Comparison of ENCODE assay signal across 29 mouse cellular contexts in the genomic region with DNA sequence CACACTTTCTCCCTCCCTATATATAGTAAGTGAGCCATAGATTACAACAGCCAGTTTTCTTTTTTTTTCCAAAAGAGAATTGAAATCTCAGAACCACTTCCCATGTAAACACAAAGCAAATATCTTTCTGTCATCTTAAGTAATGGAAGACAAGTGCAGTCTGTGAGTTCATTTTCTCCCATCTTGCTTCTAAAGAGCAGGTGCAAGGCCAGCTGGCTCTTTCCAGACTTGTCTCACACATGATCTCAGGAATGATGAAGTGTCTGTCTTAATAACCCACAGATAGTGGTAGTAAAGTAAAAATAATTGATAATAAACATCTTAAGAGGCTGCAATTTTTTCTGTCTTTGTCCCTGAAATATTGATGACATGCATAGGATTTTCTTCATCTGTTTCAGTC.
A peak's percentile ranks its signal among the peaks of the same experiment; 100 is the strongest.
DNase-seq lines count a peak whose midpoint lies in the region; ATAC-seq lines count a peak whose summit lies in the region.
"Had no signal": no experiment of that assay in that cellular context is flagged by ENCODE, and none has a peak within 500 bp of the region (broad histone marks: within the 10 kb centered on the region; RNA-seq: fewer than 3 reads in every experiment).

No protein-coding gene starts in this region.

- H3K9me3 ChIP-seq in forebrain, embryonic 14.5 days (replicated peaks; ENCODE audit: control insufficient read depth, low read length) = no peaks in the 10 kb centered on the region
- H3K9me3 ChIP-seq in forebrain, embryonic 11.5 days (ENCODE audit: control insufficient read depth, low read length) = no peaks in the 10 kb centered on the region
- no peaks in the 10 kb centered on the region for H3K9me3 ChIP-seq in forebrain, embryonic 16.5 days (ENCODE audit: control insufficient read depth, low read length)
- H3K9me3 ChIP-seq: embryonic facial prominence, embryonic 12.5 days; embryonic facial prominence, embryonic 15.5 days; G1E; heart, embryonic 10.5 days; heart, embryonic 13.5 days had no signal

- H3K27me3 ChIP-seq in forebrain, embryonic 14.5 days (replicated peaks; ENCODE audit: control insufficient read depth, insufficient read depth, low read length) = no peaks in the 10 kb centered on the region
- no peaks in the 10 kb centered on the region for H3K27me3 ChIP-seq in forebrain, embryonic 11.5 days (ENCODE audit: control insufficient read depth, insufficient read depth, low read length)
- H3K27me3 ChIP-seq in forebrain, embryonic 16.5 days (replicated peaks; ENCODE audit: control insufficient read depth, insufficient read depth, low read length) = no peaks in the 10 kb centered on the region
- H3K27me3 ChIP-seq: CH12.LX; embryonic facial prominence, embryonic 12.5 days; embryonic facial prominence, embryonic 15.5 days; heart, embryonic 13.5 days; Patski had no signal

- H3K4me2 ChIP-seq in forebrain, embryonic 14.5 days (ENCODE audit: low read length) = no peak overlapping the region
- no peak overlapping the region for H3K4me2 ChIP-seq in forebrain, embryonic 11.5 days (ENCODE audit: low read depth, low read length, severe bottlenecking)
- no peak overlapping the region for H3K4me2 ChIP-seq in forebrain, embryonic 16.5 days (ENCODE audit: low read length)
- H3K4me2 ChIP-seq: embryonic facial prominence, embryonic 12.5 days; embryonic facial prominence, embryonic 15.5 days; heart, embryonic 13.5 days; hindbrain, embryonic 14.5 days had no signal

- peak overlapping the region; percentile 41; the same call in 1 of the 2 replicates for H3K27ac ChIP-seq in forebrain, embryonic 14.5 days (ENCODE audit: low read depth, low read length)
- no peak overlapping the region for H3K27ac ChIP-seq in forebrain, embryonic 11.5 days (ENCODE audit: low read depth, low read length)
- peak overlapping the region; percentile 31; the same call in 1 of the 2 replicates for H3K27ac ChIP-seq in forebrain, embryonic 16.5 days (ENCODE audit: low read length)
- H3K27ac ChIP-seq: embryonic facial prominence, embryonic 12.5 days; embryonic facial prominence, embryonic 15.5 days; heart, adult 2 months; heart, embryonic 10.5 days; heart, embryonic 13.5 days; hindbrain, embryonic 14.5 days; hindbrain, postnatal 0 days had no signal

- DNase-seq in forebrain, embryonic 14.5 days (ENCODE audit: low spot score) = peak; percentile 66
- no peak for DNase-seq in forebrain, embryonic 11.5 days (ENCODE audit: low spot score)
- DNase-seq in layer of hippocampus, adult 9-11 months = peak; percentile 13
- no peak for DNase-seq in layer of hippocampus, adult 11-12 months (ENCODE audit: low spot score)
- DNase-seq in left cerebral cortex, adult 18-20 months (ENCODE audit: low spot score in 2 of 2) = no peak
- no peak for DNase-seq in testis, postnatal 14 days (ENCODE audit: low spot score)
- DNase-seq: adrenal gland, postnatal 10 days; adrenal gland, postnatal 36 days; B cell, adult 2 months; cerebellum, adult 11 months; cerebellum, adult 2 months; cerebellum, adult 9-11 months; cerebellum, postnatal 25 days; gastrocnemius, postnatal 10 days; gastrocnemius, postnatal 36 days; heart, adult 2 months; heart, postnatal 14 days; heart, postnatal 4 days had no signal

- no peak overlapping the region for H3K4me3 ChIP-seq in forebrain, embryonic 14.5 days (ENCODE audit: low read depth, low read length)
- H3K4me3 ChIP-seq in forebrain, embryonic 11.5 days (ENCODE audit: low read depth, low read length) = no peak overlapping the region
- H3K4me3 ChIP-seq in forebrain, embryonic 16.5 days (replicated peaks; ENCODE audit: low read length) = no peak overlapping the region
- H3K4me3 ChIP-seq: embryonic facial prominence, embryonic 12.5 days; embryonic facial prominence, embryonic 15.5 days; heart, adult 2 months; heart, embryonic 10.5 days; heart, embryonic 13.5 days had no signal

- H3K4me1 ChIP-seq in forebrain, embryonic 14.5 days (ENCODE audit: control insufficient read depth, insufficient read depth, low read length) = no peaks in the 10 kb centered on the region
- no peaks in the 10 kb centered on the region for H3K4me1 ChIP-seq in forebrain, embryonic 11.5 days (replicated peaks; ENCODE audit: control insufficient read depth, insufficient read depth, low read length)
- H3K4me1 ChIP-seq in forebrain, embryonic 16.5 days (replicated peaks; ENCODE audit: control insufficient read depth, insufficient read depth, low read length) = no peaks in the 10 kb centered on the region
- H3K4me1 ChIP-seq: embryonic facial prominence, embryonic 12.5 days; embryonic facial prominence, embryonic 15.5 days; heart, embryonic 10.5 days had no signal

- H3K36me3 ChIP-seq in forebrain, embryonic 14.5 days (ENCODE audit: control insufficient read depth, insufficient read depth, low read length) = no peaks in the 10 kb centered on the region
- H3K36me3 ChIP-seq in forebrain, embryonic 11.5 days (ENCODE audit: control insufficient read depth, insufficient read depth, low read length) = no peaks in the 10 kb centered on the region
- no peaks in the 10 kb centered on the region for H3K36me3 ChIP-seq in forebrain, embryonic 16.5 days (ENCODE audit: control insufficient read depth, insufficient read depth)
- H3K36me3 ChIP-seq: embryonic facial prominence, embryonic 12.5 days; embryonic facial prominence, embryonic 15.5 days; G1E; heart, embryonic 10.5 days; heart, embryonic 13.5 days had no signal

- H3K9ac ChIP-seq in forebrain, embryonic 14.5 days (ENCODE audit: low read length) = no peak overlapping the region
- no peak overlapping the region for H3K9ac ChIP-seq in forebrain, embryonic 11.5 days (ENCODE audit: low read length)
- no peak overlapping the region for H3K9ac ChIP-seq in forebrain, embryonic 16.5 days (replicated peaks; ENCODE audit: low read depth, low read length)
- H3K9ac ChIP-seq: embryonic facial prominence, embryonic 12.5 days; embryonic facial prominence, embryonic 15.5 days; heart, embryonic 13.5 days; hindbrain, embryonic 14.5 days had no signal

- peak; percentile 75 for ATAC-seq in forebrain, embryonic 14.5 days
- ATAC-seq in forebrain, embryonic 11.5 days (replicated peaks; ENCODE audit: low FRiP score) = no peak
- peak; percentile 65 for ATAC-seq in forebrain, embryonic 16.5 days
- ATAC-seq: hindbrain, postnatal 0 days; inflammation-experienced regulatory T-cells, adult 6 months; Patski had no signal

Comparison
In these comparisons a context has a peak if more than half of its experiments do, and no peak if none do; other contexts are left out.
1. DNase-seq: peak in forebrain, embryonic 14.5 days (single experiment) and layer of hippocampus, adult 9-11 months (single experiment); none in forebrain, embryonic 11.5 days (single experiment), layer of hippocampus, adult 11-12 months (single experiment), left cerebral cortex, adult 18-20 months (0 of 2) and testis, postnatal 14 days (single experiment).